Mouse (Mus musculus) WW6 (cell line): ENCODE data around the gene Cers6.

ENCODE experiments used
- DNase-seq: peaks from one replicate; pipeline ENCODE4 v3.0.0-alpha.2; 2013; ENCODE audit warnings: low read depth, low spot score

Gene Cers6

GRCm38 (mm10) chr2:68960060-68960459, 98.8 kb downstream of the Cers6 start:
- no peak for DNase-seq

DNA sequence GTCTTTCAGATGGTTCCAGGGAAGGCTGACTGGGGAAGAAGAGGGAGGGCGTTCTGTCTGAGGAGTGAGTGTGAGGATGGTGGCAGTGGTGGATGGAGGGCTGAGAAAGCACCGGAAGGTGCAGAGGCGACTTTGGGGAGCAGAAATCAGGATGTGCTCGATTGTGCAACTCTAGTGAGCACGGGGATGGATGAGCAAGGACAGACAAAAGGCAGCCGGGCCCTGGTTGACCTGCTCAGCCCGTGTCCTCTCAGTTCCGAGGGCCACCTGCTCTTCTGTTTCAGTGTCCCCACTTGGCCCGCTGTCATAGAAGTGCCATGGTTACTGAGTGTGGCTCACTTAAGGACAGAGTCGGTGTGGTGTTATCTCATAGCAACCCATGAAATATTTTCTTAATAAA, 99.4 kb downstream of the Cers6 start:
- no peak for DNase-seq

- no peak for DNase-seq
Observed at GRCm38 (mm10) chr2:68966360-68966759, 105.1 kb downstream of the Cers6 start.

GRCm38 (mm10) chr2:68968028-68968427, 106.8 kb downstream of the Cers6 start:
- no peak for DNase-seq

- no peak for DNase-seq
Observed at GRCm38 (mm10) chr2:68971840-68972239, 110.6 kb downstream of the Cers6 start.

DNA sequence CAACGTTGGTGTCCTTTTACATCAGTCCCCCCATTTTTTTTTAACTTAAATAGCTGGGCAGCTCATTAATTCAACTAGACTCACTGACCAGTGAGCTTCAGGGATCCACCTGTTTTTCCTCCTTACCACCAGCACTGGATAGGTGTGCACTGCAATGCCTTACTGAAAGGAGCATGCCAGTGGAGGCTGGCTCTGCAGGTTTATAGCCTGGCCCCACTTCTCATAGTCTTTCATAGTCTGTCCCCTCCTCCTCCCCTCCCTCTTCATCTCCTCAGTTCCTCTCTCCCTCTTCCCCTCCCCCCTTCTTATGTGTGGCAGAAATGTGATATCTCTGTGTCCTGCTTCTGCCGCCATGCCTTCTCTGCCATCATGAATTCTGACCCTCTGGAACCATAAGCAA, 112.5 kb downstream of the Cers6 start:
- no peak for DNase-seq

DNA sequence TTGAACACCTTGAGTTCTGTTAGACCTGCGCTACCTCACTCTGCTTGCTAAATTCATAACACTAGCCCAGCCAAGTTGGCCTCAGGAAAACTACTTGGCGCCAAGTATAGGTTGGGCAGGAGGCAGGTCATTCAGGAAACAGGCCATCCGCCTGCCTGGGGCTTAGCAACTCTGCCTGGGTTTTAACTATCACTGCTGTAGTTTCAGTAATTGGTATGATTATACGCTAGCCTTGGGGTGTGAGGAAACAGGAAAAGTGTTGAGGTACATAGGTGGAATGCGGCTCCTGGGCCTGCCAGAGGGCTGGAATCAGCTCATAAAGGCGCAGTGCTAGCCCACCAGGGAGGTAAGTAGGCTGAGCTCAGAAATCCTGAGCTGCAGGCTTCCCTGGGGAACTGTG, 114.0 kb downstream of the Cers6 start:
- DNase-seq = no peak

DNA sequence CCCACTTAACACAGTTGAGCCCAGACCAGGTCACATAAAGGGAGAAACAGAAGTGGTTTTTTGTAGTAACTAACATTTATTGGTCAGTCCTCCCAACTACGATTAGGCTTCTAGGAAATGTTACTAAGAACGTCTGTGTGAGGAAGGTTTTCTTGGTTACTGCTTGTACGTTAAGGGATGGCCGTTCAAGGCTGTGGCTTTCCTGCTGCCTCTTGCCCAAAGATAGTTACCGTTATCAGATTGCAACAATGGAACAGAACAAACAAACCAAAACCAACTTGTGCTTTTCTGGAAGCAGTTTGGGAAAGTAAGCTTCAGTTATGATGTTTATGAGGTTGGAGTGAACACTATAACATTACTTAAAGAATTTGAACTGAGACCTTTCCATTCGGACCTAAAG, 114.5 kb downstream of the Cers6 start:
- no peak for DNase-seq

DNA sequence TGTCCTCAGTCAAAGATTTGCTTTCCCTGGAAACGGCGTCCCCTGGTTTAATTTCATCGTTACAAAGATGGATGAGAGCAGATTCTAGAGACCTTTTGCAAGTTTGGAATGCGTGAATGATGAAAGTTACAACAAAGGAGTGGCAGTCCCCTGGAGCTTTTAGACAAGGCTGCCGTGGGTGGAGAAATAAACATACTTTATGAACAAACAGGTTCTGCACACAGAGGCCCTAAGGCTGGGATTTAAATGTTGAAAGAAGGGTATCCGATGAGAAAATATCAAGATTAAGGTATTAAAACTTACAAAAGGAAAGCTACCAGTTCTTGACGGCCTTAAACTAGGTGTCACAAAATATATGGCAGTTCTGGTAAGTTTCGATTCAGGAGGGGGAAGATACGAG, 117.0 kb downstream of the Cers6 start:
- no peak for DNase-seq

GRCm38 (mm10) chr2:68978660-68979604, 117.7 kb downstream of the Cers6 start:
- no peak for DNase-seq

- no peak for DNase-seq
Observed at GRCm38 (mm10) chr2:68981302-68981701, 120.1 kb downstream of the Cers6 start.

DNA sequence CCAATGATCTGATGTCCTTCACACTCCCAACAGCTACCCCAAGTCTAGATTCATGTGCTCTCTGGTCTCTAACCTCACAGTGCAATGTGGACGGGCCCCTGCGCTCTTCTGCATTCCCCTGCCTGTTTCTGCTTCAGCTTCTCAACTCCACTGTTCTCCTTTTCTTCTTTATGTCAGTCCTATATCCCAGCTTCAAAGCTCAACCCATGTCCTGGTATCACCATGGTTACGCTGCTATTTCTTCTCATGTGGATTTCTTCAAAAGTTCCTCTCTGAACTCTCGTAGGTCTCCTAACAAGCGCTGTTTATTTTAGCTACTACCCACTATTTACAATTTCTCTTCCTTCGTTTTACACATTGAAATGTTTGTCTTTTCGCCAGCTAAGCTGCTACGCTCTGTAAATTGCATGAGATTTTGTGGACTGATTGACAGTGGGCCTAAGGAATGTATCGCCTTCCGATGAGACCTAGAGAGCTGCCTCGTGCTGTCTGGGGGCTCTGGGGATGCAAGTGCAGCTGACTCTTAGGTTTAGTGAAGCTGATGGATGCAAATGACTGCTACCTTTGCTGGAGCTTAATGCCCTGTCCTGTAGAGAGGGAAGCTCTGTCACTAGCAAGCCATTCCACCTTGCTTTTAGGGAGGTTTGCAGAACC, 120.6 kb downstream of the Cers6 start:
- no peak for DNase-seq

DNA sequence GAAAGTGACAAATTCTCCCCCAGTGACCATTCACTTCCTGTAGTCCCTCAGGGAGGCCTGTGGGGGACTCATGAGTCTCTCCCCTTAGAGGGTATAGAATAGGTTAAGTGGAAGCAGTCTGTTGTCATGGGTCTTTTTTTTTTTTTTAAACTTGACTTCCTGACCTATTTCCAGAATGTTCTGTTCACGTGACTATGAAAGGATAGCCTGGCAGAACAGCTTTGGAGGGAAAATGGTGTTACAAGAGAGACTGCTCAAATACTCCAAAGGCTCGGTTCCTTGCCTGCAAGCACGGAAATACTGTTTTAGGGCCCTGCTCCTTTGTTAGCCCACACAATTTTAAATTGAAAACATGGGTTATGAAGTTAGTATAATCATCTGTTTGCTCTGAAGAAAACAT, 121.7 kb downstream of the Cers6 start:
- DNase-seq = no peak

GRCm38 (mm10) chr2:68983431-68983830, 122.2 kb downstream of the Cers6 start:
- DNase-seq = no peak

GRCm38 (mm10) chr2:68989117-68989516, 127.9 kb downstream of the Cers6 start:
- DNase-seq = no peak

GRCm38 (mm10) chr2:68992629-68993028, 131.4 kb downstream of the Cers6 start:
- no peak for DNase-seq

GRCm38 (mm10) chr2:68994441-68994840, 133.2 kb downstream of the Cers6 start:
- no peak for DNase-seq

DNA sequence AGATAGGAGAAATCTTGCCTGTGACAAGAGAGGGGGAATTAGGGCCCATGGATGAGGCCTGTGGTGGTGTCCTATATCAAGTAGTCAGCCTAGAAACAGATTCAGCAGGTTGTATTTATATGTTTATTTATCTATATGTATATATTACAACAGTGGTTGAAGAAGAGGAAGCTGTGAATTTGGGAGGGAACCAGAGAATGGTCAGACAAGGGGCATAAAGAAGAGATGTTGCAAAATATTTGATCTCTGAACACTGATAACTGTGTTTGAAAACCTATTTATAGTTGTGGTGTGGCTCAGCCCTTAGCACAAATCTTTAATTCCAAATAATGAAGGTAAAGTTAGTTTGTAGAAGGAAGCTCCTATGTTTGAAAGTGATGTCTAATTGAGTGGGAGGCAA, 134.5 kb downstream of the Cers6 start:
- DNase-seq = no peak

DNA sequence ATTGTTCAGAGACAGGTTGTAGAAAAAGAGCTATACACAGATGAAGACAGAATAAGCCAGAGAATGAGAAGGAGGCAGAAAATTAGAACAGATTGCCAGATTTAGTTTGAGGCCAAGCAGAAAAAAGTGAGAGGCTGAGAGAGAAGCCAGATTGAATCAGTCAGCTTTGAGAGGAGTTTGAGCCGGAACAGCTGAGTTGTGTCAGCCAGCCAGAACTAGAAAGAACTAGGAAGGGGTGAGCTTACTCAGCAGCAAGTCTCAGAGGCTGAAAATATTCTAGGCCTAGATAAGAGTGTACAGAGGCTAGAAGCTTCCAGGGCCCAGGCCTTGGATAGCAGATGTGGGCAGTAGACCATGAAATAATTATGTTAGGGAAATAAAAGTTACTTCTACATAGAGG, 135.0 kb downstream of the Cers6 start:
- no peak for DNase-seq

DNA sequence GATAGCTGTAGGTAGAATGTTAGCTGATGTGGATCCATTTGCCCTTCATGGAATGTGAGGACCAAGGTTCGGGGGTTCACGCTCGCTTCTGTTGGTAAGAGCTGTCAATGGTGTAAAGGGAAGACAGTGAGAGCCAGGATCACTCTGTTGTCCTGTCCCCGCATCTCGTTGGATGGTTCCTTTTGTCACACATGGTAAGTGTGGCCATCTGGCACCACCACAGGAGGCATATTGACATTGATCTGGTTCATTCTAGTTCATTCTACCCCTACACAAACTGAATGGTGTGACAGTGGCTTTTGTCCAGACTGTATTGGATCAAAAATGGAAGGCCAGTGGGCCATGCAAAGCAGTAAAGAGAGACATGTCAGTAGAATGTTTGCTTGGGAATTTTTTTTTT, 142.8 kb downstream of the Cers6 start:
- no peak for DNase-seq

DNA sequence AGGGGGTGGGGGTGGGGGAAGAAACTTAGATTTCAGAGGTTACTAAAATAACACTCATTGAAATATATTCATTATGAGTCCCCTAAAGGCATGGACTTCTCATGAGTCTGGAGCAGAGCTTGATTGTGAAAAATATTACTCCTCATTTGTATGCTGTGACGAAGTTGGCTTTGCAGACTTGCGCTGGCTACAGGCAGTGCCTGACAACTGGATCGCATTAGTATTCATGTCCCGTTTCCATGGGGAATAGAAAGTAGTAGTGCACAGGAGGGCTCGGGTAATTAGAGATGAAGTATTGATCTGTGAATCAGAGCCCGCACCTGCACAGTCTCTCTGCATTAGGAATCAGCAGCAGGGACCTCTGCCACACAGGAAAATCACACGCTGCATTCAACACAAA, 150.2 kb downstream of the Cers6 start:
- DNase-seq = no peak

DNA sequence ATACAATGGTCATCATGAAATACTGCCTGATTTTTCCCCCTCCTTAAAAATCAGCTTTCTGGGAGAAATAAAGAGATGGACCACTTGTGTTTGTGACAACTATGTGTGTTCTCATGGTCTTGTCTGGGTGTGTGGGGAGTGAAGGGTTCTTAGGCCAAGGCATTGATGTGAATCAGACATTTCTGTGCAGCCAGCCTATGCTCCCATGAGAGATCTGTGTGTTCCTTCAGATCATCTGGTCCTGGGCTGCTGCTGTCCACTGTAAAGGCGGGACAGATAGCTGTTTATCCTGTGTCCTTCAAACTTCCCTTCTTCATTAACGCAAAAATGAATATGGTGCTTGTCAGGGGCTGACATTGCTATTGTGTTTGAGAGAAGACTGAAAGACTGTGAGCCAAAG, 150.6 kb downstream of the Cers6 start:
- DNase-seq = no peak

- DNase-seq = no peak
Observed at GRCm38 (mm10) chr2:69014241-69014640, 153.0 kb downstream of the Cers6 start.
